Mouse (Mus musculus) olfactory bulb, adult 2 months (tissue): Measurements from ENCODE around the gene Ggt1. TPM values are rescaled to one million over a fixed set of nuclear protein-coding genes. Genes with fewer than 3 reads are reported as not detected.
"Not testable (repeated sequence)": the region's sequence is repeated elsewhere in the genome, so short reads cannot be mapped to it uniquely, and the experiment has no call there.

Source experiments
- H3K27ac ChIP-seq: fragments of 200-500 bp; 2 replicates; pipeline ENCODE4 v1.5.1; 2012; ENCODE audit warnings: low read depth, low read length; ENCODE audit not compliant: insufficient read depth
- H3K4me1 ChIP-seq: fragments of 200-500 bp; 2 replicates; pipeline ENCODE4 v1.6.1; 2012; ENCODE audit warnings: low read length; ENCODE audit not compliant: control insufficient read depth, insufficient read depth
- H3K4me3 ChIP-seq: fragments of 200-500 bp; 2 replicates; pipeline ENCODE4 v1.5.1; 2012; ENCODE audit warnings: mild to moderate bottlenecking, low read depth, low read length, moderate library complexity; ENCODE audit not compliant: insufficient read depth
- CTCF ChIP-seq: fragments of 200-500 bp; IDR thresholded peaks from 2 replicates; pipeline ENCODE4 v1.5.1; 2012; ENCODE audit warnings: low read depth, mild to moderate bottlenecking, low read length, moderate library complexity; ENCODE audit not compliant: insufficient read depth
- POLR2A ChIP-seq: fragments of 200-500 bp; IDR thresholded peaks from 2 replicates; pipeline ENCODE4 v1.6.1; 2012; ENCODE audit warnings: mild to moderate bottlenecking, low read depth, low read length, moderate library complexity; ENCODE audit not compliant: insufficient read depth
- WGBS: fragments of 180-500 bp; shearing (Covaris S2); methylation state at CpG from one replicate; pipeline ENCODE4 v1.1.7; 2018; 5-methylcytosine and 5-hydroxymethylcytosine counted together
- polyA plus RNA-seq: library from polyadenylated mRNA; stranded (reverse); fragments of >200 nt; gene quantifications from 2 replicates; pipeline ENCODE4 v1.2.4, GENCODE M21; 2012; ENCODE audit warnings: low replicate concordance; ENCODE audit not compliant: missing spikeins, insufficient read depth, insufficient read length

Ggt1 gene
- polyA plus RNA-seq, 1 experiment, result not detected

DNA sequence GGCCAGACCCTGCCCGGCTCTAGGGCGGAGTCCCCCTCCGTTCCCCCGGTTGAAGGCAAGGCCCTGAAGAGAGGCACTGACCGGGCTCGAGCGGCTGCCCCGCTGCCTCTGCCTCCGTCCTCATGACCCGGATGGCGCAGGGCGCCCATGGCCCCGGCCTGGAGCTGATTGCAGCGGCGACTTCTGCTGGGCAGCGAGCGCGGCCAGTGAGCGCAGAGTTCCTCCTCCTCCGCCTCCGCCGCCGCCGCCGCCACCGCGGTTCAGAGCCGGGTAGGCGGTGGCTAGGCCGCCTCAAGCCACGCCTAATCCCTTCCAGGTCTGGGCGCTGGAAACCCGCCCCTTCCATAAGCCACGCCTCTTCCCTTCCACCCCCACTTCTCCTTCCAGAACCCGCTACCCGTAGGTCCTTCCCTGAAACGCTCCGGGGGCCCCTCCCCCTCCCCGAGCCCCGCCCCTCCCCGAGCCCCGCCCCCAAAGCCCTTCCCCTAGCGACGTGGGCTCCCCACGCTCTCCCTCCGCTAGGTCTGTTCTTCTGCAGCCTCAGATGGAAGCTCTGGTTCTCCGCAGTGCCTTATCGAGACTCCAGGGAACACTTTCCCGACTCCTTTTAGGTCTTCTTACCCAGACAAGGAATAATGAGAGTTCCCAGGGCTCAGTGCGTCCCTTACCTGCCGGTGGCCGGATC is 44.2 kb upstream of the Ggt1 start, which contains the start of gene Snrpd3:
Gene Snrpd3, plus strand, starts transcription at position 479 of the 685 bp plus-strand sequence.
- Histone ChIP-seq H3K4me3 (peak within 1 kb of the TSS; percentile 83), H3K27ac (peak within 1 kb of the TSS; percentile 87), H3K4me1 (peaks cover 4% of the 10 kb centered on the region; the same call in 1 of the 2 replicates)
- peak; percentile 53; the same call in 1 of the 2 replicates for TF ChIP-seq POLR2A
- TF ChIP-seq CTCF, result no peak
- under 1% methylated on average over 51 of the region's 52 CpGs for WGBS

DNA sequence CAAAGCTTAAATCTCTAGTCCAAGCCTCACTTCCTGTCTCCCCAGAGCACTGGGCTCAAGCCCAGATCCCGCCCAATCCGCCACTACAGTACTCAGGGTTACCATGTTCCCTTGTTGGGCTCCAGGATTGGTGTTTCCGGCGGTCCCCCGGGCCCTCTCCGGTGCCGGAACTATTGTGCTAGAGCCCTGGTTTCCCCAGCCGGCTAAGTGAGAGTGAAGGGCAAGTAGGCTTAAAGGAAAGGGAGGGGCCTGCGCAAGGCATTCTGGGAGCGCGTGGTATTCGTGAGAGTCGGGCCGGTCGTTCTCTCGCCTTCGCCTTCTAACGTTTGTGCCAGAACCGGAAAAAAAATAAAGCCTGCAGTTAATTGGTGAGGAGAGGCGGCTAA is 43.7 kb upstream of the Ggt1 start, which contains the start of gene Gucd1:
Gene Gucd1, minus strand, starts transcription at position 215 of the 386 bp plus-strand sequence.
- under 1% methylated on average over 20 of the region's 20 CpGs for WGBS
- Histone ChIP-seq H3K4me1 (peaks cover 4% of the 10 kb centered on the region; the same call in 1 of the 2 replicates), H3K4me3 (peak within 1 kb of the TSS; percentile 83), H3K27ac (peak within 1 kb of the TSS; percentile 87)
- TF ChIP-seq CTCF (no peak), POLR2A (peak; percentile 52; the same call in 1 of the 2 replicates)

DNA sequence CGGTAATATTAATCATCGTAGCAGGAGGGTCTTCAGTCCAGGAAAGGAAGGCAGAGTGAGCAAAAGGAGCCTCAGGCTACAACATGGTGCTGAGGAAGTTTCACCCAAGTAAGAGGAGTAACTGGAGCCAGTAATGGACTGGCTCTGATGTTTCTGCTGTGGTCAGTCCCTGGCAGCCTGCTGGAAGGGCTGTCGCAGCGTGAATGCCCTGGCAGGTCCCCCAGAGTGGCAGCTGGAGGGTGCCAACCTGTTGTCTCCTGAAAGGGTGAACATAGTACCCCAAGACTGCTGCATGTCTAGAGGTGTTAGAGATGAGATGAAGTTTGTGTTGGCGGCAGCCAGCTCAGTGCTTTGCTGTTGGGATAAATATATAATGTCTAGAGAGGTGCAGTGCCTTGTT is 40.8 kb upstream of the Ggt1 start:
- TF ChIP-seq POLR2A, result no peak
- TF ChIP-seq CTCF, result no peak
- H3K4me3 ChIP-seq, result no peak overlapping the region
- H3K27ac ChIP-seq, result no peak overlapping the region
- 89% methylated on average over 5 of the region's 5 CpGs for WGBS
- H3K4me1 ChIP-seq, result peaks cover 4% of the 10 kb centered on the region; the same call in 1 of the 2 replicates

DNA sequence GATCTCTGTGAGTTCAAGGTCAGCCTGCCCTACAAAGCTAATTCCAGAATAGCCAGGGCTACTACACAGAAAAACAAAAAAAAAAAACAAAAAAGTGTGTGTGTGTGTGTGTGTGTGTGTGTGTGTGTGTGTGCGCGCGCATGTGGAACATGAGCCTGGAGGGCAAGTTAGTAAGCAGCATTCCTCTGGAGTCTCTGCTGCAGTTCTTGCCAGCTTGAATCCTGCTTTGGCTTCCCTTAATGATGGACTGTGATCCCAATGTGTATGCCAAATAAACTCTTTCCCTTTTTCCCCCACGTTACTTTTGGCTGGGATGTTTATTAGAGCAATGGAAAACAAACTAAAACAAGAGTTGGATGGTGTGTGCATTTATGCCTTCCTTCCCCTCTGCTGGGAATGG is 39.8 kb upstream of the Ggt1 start:
- 69% methylated on average over 4 of the region's 4 CpGs for whole genome bisulfite sequencing
- H3K27ac ChIP-seq, result no peak overlapping the region
- no peak for TF ChIP-seq CTCF
- no peak for TF ChIP-seq POLR2A
- H3K4me3 ChIP-seq, result no peak overlapping the region
- H3K4me1 ChIP-seq, result peaks cover 4% of the 10 kb centered on the region; the same call in 1 of the 2 replicates

DNA sequence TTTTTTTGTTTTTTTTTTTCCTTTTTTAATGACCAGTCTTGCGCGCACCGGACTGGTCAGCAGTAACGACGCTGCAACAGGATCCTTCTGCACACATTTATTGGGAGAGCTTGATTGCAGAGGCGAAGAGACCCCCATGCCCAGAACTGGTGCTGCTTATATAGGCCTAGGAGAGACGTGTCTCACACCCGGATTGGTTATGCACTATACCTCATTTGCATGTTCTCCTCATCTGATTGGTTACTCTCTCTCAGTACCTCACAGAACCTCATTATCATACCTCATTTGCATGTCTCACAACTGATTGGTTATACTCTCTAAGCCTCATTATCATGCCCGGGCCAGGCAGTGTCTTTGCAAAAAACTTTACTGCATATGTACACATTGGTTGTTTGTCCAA is 36.0 kb upstream of the Ggt1 start:
- not testable (repeated sequence) for H3K4me3 ChIP-seq, H3K27ac ChIP-seq, H3K4me1 ChIP-seq
- 86% methylated on average over 9 of the region's 9 CpGs for WGBS

DNA sequence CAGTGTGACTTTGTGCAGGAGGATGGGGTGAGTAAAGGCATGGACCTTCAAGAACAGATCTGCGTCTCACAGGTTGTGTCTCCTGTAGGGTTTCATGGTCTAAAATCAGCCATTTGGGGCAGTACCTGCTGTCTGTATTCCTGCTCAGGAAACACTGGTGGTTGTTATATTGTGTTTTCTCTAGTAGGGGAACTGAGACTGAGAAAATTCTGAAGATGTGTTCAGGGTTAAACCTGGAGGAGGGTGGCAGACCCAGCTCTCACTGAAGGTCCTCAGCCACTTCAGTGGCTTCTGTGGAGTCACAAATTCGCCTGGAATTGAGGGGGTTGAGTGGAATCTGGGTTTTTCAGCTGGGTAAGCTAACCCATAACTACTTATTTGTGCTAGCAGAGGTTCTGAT is 31.1 kb upstream of the Ggt1 start:
- Histone ChIP-seq H3K27ac (no peak overlapping the region), H3K4me1 (no peaks in the 10 kb centered on the region), H3K4me3 (no peak overlapping the region)
- TF ChIP-seq POLR2A, result no peak
- TF ChIP-seq CTCF, result no peak
- 83% methylated on average over 2 of the region's 2 CpGs for WGBS

DNA sequence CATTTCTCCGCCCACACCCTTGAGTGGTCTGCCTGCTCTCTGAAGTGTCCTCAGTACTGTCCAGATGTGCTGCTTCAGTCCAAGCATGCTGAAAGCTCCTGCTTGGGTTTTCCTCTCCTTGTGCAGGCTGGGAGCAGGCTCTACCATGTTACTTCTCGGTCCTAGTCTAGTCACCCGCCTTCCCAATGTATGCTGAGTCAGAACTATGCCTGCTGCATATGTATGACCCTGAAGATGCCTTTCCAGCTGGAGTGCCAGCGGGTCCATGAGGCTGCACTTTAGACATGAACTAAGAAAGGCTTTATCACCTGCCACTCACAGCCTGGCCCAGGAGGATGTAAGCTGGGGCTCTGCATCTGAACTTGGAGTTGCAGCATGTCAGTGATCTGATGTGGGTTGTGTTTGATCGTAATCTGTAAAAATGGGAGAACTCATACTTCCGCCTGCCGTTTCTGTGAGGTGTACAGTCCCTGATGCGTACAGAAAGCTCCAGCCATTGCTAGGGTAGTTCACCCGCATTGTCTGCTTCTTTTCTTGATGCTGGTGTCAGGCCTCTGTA is 29.8 kb upstream of the Ggt1 start:
- H3K4me3 ChIP-seq, result no peak overlapping the region
- H3K27ac ChIP-seq, result no peak overlapping the region
- WGBS, result 88% methylated on average over 9 of the region's 9 CpGs
- H3K4me1 ChIP-seq, result no peaks in the 10 kb centered on the region
- TF ChIP-seq POLR2A (no peak), CTCF (no peak)

DNA sequence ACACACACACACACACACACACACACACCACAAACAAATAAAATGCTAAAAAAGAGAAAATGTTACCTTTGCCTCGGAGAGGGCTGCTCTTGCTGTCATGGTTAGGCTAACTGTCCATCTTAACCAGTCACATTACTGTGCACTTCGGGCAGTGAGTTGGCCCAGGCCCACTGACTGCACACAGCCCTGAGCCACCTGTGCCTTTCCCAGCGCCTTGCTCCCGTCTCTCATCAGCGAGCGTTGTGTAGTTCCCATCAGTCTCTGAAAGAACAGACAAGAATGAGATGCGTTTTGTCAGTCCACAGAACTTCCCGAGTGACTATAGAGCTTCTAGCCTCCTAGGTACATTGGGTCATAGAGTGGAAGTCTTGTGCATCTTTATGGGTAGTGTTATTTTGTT is 27.2 kb upstream of the Ggt1 start:
- 88% methylated on average over 8 of the region's 8 CpGs for WGBS
- no peak overlapping the region for H3K27ac ChIP-seq
- H3K4me1 ChIP-seq, result no peaks in the 10 kb centered on the region
- TF ChIP-seq CTCF (no peak), POLR2A (no peak)
- H3K4me3 ChIP-seq, result no peak overlapping the region

DNA sequence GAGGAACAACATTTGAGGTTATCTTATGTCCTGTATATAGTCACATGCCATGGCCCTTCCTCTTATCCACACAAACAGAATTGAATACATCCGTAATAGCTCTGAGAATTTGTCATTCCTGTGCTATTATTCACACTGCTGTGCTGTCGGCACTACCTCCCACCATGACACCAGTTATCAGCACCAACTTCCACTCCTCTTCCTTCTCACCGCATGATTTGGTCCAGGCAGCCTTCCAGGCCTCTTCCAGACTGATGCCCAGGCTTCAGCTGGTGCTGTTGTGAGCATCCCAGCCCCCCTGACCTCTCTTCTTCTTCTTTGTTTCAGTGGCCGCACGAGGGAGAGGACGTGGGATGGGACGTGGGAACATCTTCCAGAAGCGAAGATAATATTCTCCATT is 26.5 kb upstream of the Ggt1 start:
- no peak overlapping the region for H3K4me3 ChIP-seq
- no peaks in the 10 kb centered on the region for H3K4me1 ChIP-seq
- H3K27ac ChIP-seq, result no peak overlapping the region
- no peak for TF ChIP-seq POLR2A
- no peak for TF ChIP-seq CTCF
- 61% methylated on average over 8 of the region's 8 CpGs for WGBS

DNA sequence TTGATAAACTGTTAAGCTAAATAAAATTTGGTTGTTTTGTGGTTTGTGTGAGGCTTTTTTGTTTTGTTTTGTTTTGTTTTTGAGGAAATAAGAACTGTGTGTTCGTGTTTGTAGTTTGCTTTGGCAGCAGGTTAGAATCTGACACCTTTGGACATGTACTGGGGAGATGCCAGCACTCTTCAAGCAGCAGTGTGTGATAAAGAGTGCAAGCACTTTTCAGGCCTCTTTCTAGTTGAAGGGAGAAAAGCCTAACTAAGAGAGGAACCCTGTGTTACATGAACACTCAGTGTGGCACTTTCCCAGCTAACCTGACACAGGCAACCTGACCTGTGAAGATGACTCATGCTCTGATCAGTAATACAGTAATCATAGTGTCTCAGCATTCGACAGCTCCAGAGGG is 26.0 kb upstream of the Ggt1 start:
- TF ChIP-seq CTCF (no peak), POLR2A (no peak)
- 63% methylated on average over 2 of the region's 2 CpGs for WGBS
- Histone ChIP-seq H3K27ac (no peak overlapping the region), H3K4me3 (no peak overlapping the region), H3K4me1 (no peaks in the 10 kb centered on the region)
